Comparison of ENCODE assay signal across 12 mouse cellular contexts in genomic region chr3:152320972-152321645, GRCm38 (mm10). TPM values are rescaled to one million over a fixed set of nuclear protein-coding genes. Genes with fewer than 3 reads are reported as not detected.
DNase-seq lines count a peak whose midpoint lies in the region.
"Had no signal": no experiment of that assay in that cellular context is flagged by ENCODE, and none has a peak within 500 bp of the region (broad histone marks: within the 10 kb centered on the region; RNA-seq: fewer than 3 reads in every experiment).

No protein-coding gene starts in this region.

- 86% methylated on average over 10 of the region's 10 CpGs for WGBS in heart, embryonic 10.5 days

- H3K27ac ChIP-seq in heart, embryonic 10.5 days: no peak overlapping the region
- H3K27ac ChIP-seq: liver, embryonic 15.5 days had no signal

- H3K4me1 ChIP-seq in heart, embryonic 10.5 days: no peaks in the 10 kb centered on the region

- peak; percentile 97 for DNase-seq in heart, adult 11 months
- DNase-seq in heart, embryonic 10.5 days (ENCODE audit: low spot score): no peak
- peak; percentile 49 for DNase-seq in 416B (ENCODE audit: low read depth)
- DNase-seq in R1 (ENCODE audit: low read depth, low spot score): peak; percentile 63
- DNase-seq in heart, postnatal 36 days: peak; percentile 36 to 37
- no peak for DNase-seq in kidney, postnatal 25 days
- DNase-seq in T-cell, adult 2 months (ENCODE audit: low spot score): no peak
- DNase-seq in thymus, postnatal 10 days (ENCODE audit: low spot score in 2 of 2): no peak
- DNase-seq: cerebellum, adult 8-10 months; kidney, adult 11 months; thymus, adult 18-20 months had no signal

- intact Hi-C loops in heart, postnatal 36 days (cut with DNase I): no loop called here

- no peak overlapping the region for H3K4me3 ChIP-seq in heart, embryonic 10.5 days
- H3K4me3 ChIP-seq: liver, embryonic 15.5 days had no signal

- no peaks in the 10 kb centered on the region for H3K9me3 ChIP-seq in heart, embryonic 10.5 days
- H3K9me3 ChIP-seq: liver, embryonic 15.5 days had no signal

- H3K27me3 ChIP-seq in heart, embryonic 10.5 days (ENCODE audit: insufficient read depth, poor library complexity, severe bottlenecking): no peaks in the 10 kb centered on the region
- H3K27me3 ChIP-seq: liver, embryonic 15.5 days had no signal

- H3K36me3 ChIP-seq in heart, embryonic 10.5 days: peaks cover 27% of the 10 kb centered on the region
- H3K36me3 ChIP-seq: liver, embryonic 15.5 days had no signal

RNA-seq across cellular contexts. Expression of gene Miga1, which starts 19.1 kb away (rescaled TPM):
- 14.5 and 18.4 TPM in 2 replicates for polyA plus RNA-seq in heart, embryonic 10.5 days (2016; fragmentation: Nextera tagmentation; extraction: Ambion mirVana)
- total RNA-seq in heart, postnatal 36 days (2021): 10 to 100 TPM in 1 of 2 experiments, 1 to 10 TPM in 1; 9.3 to 11.3 TPM

RNA-seq across cellular contexts. Expression of gene Usp33, which starts 25.2 kb away (rescaled TPM):
- polyA plus RNA-seq in heart, embryonic 10.5 days (2016; fragmentation: Nextera tagmentation; extraction: Ambion mirVana): 36.2 and 37.6 TPM in 2 replicates
- total RNA-seq in heart, postnatal 36 days (2021): 10 to 100 TPM; 26.3 to 26.4 TPM

RNA-seq across cellular contexts. Expression of gene Nexn, which starts 55.0 kb away (rescaled TPM):
- polyA plus RNA-seq in heart, embryonic 10.5 days (2016; fragmentation: Nextera tagmentation; extraction: Ambion mirVana): 102 and 155 TPM in 2 replicates
- 100 to 1,000 TPM; 341 to 349 TPM for total RNA-seq in heart, postnatal 36 days (2021)

Comparison
In these comparisons a context has a peak if more than half of its experiments do, and no peak if none do; other contexts are left out.
1. DNase-seq: peak in heart, adult 11 months (single experiment), 416B (single experiment), R1 (single experiment) and heart, postnatal 36 days (2 of 2); none in heart, embryonic 10.5 days (single experiment), kidney, postnatal 25 days (0 of 2), T-cell, adult 2 months (single experiment) and thymus, postnatal 10 days (0 of 2).